Mouse (Mus musculus): Measurements from ENCODE around the gene Klhl25. TPM values are rescaled to one million over a fixed set of nuclear protein-coding genes. Genes with fewer than 3 reads are reported as not detected.
"Not testable (repeated sequence)": the region's sequence is repeated elsewhere in the genome, so short reads cannot be mapped to it uniquely, and the experiment has no call there.

The Klhl25 gene
- polyA plus RNA-seq, 1 experiment: 9.4 TPM

DNA sequence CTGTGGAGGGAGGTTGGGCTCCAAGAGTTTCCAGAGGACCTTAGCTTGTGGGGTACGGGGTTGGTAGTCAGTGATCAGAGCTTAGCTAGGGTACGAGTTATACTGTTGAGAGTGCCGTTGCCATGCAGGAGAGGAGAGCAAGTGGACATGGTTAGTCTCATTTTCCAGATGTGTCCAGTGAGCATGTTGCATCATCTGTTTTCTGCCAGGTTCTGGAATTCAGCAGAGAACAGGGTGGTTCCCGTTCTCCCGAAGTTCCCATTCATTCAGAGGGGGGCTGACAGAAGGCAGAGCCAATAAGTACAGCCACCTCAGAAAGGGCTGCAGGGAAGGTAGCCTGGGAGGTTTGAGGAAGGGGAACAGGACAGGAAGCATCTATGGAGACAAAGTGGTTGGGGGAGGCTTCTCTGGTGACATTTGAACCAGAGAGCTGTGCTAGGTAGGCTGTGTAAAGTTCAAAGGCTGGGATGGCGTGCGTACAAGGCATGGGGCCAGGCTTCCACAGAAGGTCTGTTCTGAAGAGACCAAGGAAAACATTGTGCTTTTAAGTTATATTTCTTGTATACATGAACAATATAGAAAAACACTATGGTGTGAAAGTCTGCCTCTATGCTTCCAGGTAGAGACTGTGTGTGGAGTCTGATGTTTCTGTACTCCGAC is 5.2 kb downstream of the Klhl25 start:
- TF ChIP-seq POLR2A (IDR thresholded peaks at IDR 0.05; ENCODE audit: low read depth, low read length) (no peak), CTCF (IDR thresholded peaks at IDR 0.05; ENCODE audit: extremely low read depth, insufficient read length, insufficient replicate concordance, low read depth, low read length) (no peak)
- 85% methylated on average over 8 of the region's 8 CpGs for WGBS
- Histone ChIP-seq H3K36me3 (ENCODE audit: control insufficient read depth, insufficient read depth, low read length) (no peaks in the 10 kb centered on the region), H3K4me3 (ENCODE audit: low read depth, low read length) (no peak overlapping the region), H3K4me1 (ENCODE audit: control insufficient read depth, insufficient read depth, insufficient read length, low read length) (peaks cover 6% of the 10 kb centered on the region), H3K27me3 (ENCODE audit: control insufficient read depth, insufficient read depth, low read length) (no peaks in the 10 kb centered on the region), H3K27ac (ENCODE audit: insufficient read depth, low read depth, low read length) (no peak overlapping the region)

DNA sequence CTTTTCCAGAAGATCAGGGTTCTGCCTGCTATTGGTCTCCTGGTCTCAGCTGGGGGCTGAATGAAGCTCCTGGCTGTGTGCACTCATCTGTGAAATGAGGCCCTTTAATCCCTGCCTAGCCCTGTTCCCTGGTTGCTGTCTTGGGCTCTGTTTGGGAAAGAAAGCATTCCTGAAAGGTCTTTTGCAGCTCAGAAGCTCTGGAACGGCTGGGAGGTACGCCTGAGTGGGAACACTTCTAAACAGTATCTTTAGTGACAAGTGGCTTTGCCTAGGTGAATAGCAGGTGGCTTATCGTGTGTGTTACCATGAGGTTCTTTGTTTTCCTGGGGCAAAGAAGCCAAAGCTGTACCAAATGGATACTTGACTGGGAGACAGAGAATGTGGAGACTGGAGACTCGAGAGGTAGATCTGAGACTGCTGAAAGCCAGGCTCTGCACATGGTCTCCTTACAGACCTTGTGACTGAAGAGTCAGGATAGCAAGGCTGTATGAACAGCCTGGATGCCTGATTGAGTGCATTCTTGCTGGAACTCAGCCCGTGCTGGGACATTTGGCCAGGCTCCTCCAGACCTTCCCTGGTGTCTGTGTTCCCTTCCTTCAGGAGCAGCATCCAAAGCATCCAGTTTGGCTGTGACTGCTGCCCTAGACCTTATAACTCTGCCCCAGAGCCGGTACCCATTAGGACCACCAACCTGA is 6.3 kb downstream of the Klhl25 start:
- WGBS: 76% methylated on average over 6 of the region's 6 CpGs
- Histone ChIP-seq H3K27ac (ENCODE audit: insufficient read depth, low read depth, low read length) (no peak overlapping the region), H3K4me3 (ENCODE audit: low read depth, low read length) (no peak overlapping the region), H3K36me3 (ENCODE audit: control insufficient read depth, insufficient read depth, low read length) (0 out of 2 replicates have a peak, but pooled peaks cover 1% of the 10 kb centered on the region), H3K4me1 (ENCODE audit: control insufficient read depth, insufficient read depth, insufficient read length, low read length) (peaks cover 6% of the 10 kb centered on the region), H3K27me3 (ENCODE audit: control insufficient read depth, insufficient read depth, low read length) (no peaks in the 10 kb centered on the region)
- TF ChIP-seq POLR2A (IDR thresholded peaks at IDR 0.05; ENCODE audit: low read depth, low read length): no peak
- TF ChIP-seq CTCF (IDR thresholded peaks at IDR 0.05; ENCODE audit: extremely low read depth, insufficient read length, insufficient replicate concordance, low read depth, low read length): no peak

DNA sequence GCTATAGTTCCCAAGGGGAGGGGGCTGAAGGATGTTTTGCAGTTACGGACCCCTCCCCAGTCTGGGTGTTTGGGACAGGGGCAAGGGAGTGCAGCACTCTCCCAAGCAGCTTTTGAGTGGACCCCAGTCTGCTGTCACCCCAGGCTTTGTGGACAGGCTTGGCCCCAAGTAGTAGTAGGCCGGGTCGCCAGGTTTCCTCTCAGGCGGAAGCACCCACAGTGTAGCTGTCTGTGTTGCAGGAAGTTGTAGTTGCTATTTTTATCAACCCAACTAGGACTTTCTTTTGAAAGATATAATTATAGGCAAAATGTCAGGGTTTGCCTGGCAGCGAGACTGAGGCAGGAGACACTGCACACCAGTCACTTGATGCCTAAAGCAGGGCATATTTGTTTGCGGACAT is 6.9 kb downstream of the Klhl25 start:
- WGBS: 79% methylated on average over 6 of the region's 6 CpGs
- no peak for TF ChIP-seq POLR2A (IDR thresholded peaks at IDR 0.05; ENCODE audit: low read depth, low read length)
- no peak for TF ChIP-seq CTCF (IDR thresholded peaks at IDR 0.05; ENCODE audit: extremely low read depth, insufficient read length, insufficient replicate concordance, low read depth, low read length)
- Histone ChIP-seq H3K4me3 (ENCODE audit: low read depth, low read length) (no peak overlapping the region), H3K27ac (ENCODE audit: insufficient read depth, low read depth, low read length) (no peak overlapping the region), H3K27me3 (ENCODE audit: control insufficient read depth, insufficient read depth, low read length) (no peaks in the 10 kb centered on the region), H3K36me3 (ENCODE audit: control insufficient read depth, insufficient read depth, low read length) (0 out of 2 replicates have a peak, but pooled peaks cover 1% of the 10 kb centered on the region), H3K4me1 (ENCODE audit: control insufficient read depth, insufficient read depth, insufficient read length, low read length) (peaks cover 6% of the 10 kb centered on the region)

DNA sequence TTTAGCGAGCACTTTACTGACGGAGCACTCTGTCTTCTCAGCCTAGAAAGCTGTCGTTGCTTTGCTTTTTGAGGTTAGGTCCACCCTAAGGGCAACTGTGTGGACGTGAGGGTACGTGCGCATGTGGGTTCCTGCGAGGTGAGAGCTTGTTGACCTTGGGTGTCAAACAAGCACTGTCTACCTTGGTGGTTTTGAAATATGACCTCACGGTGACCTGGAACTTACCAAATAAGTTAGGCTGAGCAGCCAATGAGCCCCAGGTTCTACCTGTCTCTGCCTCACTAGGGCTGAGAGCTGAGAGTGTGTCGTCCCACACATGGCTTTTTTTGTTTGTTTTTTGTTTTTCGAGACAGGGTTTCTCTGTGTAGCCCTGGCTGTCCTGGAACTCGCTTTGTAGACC is 8.1 kb downstream of the Klhl25 start:
- 91% methylated on average over 11 of the region's 11 CpGs for WGBS
- TF ChIP-seq CTCF (IDR thresholded peaks at IDR 0.05; ENCODE audit: extremely low read depth, insufficient read length, insufficient replicate concordance, low read depth, low read length): no peak
- TF ChIP-seq POLR2A (IDR thresholded peaks at IDR 0.05; ENCODE audit: low read depth, low read length): no peak
- no peak overlapping the region for H3K27ac ChIP-seq (ENCODE audit: insufficient read depth, low read depth, low read length)
- H3K27me3 ChIP-seq (ENCODE audit: control insufficient read depth, insufficient read depth, low read length): no peaks in the 10 kb centered on the region
- H3K36me3 ChIP-seq (ENCODE audit: control insufficient read depth, insufficient read depth, low read length): 0 out of 2 replicates have a peak, but pooled peaks cover 1% of the 10 kb centered on the region
- H3K4me1 ChIP-seq (ENCODE audit: control insufficient read depth, insufficient read depth, insufficient read length, low read length): peaks cover 6% of the 10 kb centered on the region
- H3K4me3 ChIP-seq (ENCODE audit: low read depth, low read length): no peak overlapping the region

DNA sequence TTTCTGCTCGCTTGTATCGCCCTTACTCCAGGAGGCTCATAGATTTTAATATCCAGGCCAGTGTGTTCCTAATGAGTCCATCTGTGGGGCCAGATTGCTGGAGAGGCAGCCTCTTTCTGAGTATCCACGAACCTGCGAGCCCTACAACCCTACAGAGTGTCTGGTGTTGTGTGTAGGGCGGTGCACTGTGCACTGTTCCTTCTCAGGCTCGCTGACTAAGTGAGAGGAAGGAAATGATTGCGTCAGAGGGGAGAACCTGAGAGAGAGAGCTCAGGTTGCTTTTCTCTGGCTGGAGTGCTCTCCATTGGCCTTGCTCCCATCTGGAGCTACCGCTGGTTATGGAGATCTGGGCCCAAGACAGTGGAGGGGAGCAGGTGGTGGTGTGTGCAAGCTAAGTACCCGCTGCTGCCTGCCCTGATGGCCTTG is 11.7 kb downstream of the Klhl25 start:
- Histone ChIP-seq H3K27ac (ENCODE audit: insufficient read depth, low read depth, low read length) (no peak overlapping the region), H3K27me3 (ENCODE audit: control insufficient read depth, insufficient read depth, low read length) (no peaks in the 10 kb centered on the region), H3K4me1 (ENCODE audit: control insufficient read depth, insufficient read depth, insufficient read length, low read length) (peaks cover 2% of the 10 kb centered on the region), H3K36me3 (ENCODE audit: control insufficient read depth, insufficient read depth, low read length) (0 out of 2 replicates have a peak, but pooled peaks cover 1% of the 10 kb centered on the region), H3K4me3 (ENCODE audit: low read depth, low read length) (no peak overlapping the region)
- WGBS: 84% methylated on average over 9 of the region's 9 CpGs
- TF ChIP-seq POLR2A (IDR thresholded peaks at IDR 0.05; ENCODE audit: low read depth, low read length) (no peak), CTCF (IDR thresholded peaks at IDR 0.05; ENCODE audit: extremely low read depth, insufficient read length, insufficient replicate concordance, low read depth, low read length) (no peak)

DNA sequence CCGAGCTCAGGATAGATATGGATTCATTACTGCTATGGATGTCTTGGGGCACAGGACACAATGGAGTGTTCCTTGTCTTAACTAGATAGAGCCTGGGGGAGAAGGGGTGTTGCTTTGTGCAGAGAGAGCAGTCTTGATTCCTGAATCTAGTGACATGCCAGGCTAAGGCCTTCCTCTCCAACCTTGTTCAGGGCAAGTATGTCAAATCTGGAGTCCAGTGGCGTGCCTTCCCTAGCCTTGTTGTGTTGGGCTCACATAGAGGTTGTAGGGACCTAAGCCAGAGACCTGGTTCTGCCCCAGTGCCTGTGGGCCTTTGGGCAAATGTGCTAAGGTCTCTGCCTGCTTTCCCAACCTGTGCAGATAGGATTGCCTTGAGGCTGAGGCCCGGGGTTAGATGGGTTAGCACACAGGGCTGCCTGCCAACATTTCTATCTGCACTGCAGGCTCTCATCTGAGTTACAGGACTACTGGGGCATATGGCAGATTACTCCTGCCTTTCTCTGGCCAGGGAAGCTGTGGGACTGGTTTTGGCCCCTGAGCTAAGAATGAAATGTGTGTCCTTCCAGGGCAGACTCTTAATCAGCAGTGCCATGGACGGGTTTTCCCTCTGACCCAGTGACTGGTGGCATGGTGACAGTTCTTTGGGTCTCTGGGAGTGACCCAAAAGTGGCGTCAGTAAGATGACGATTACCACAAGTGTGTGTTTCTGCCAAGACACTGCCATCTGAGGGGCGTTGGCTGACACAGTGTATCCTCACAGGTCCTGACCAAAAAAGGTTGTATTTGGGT is 13.7 kb downstream of the Klhl25 start:
- not testable (repeated sequence) for H3K27me3 ChIP-seq (ENCODE audit: control insufficient read depth, insufficient read depth, low read length); H3K27ac ChIP-seq (ENCODE audit: insufficient read depth, low read depth, low read length); H3K4me1 ChIP-seq (ENCODE audit: control insufficient read depth, insufficient read depth, insufficient read length, low read length); H3K4me3 ChIP-seq (ENCODE audit: low read depth, low read length)
- 49% methylated on average over 7 of the region's 7 CpGs for WGBS
- H3K36me3 ChIP-seq (ENCODE audit: control insufficient read depth, insufficient read depth, low read length): peaks cover 12% of the 10 kb centered on the region

DNA sequence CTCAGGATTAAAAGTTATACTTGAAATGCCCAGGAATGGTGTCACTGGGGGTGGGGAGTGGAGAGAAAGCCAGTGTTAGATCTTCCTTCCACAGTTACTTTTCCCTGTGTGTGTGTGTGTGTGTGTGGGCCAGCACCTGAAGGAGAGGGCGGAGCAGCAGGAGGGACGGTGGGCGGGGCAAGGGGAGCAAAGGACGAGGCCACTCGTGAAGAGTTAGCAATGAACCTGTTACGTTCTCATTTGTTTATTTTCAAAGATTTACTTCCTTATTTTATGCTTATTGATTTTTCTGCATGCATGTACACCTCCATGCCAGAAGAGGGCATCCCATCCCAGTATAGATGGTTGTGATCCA is 14.3 kb downstream of the Klhl25 start:
- not testable (repeated sequence) for H3K4me1 ChIP-seq (ENCODE audit: control insufficient read depth, insufficient read depth, insufficient read length, low read length)
- WGBS: 41% methylated on average over 6 of the region's 6 CpGs

DNA sequence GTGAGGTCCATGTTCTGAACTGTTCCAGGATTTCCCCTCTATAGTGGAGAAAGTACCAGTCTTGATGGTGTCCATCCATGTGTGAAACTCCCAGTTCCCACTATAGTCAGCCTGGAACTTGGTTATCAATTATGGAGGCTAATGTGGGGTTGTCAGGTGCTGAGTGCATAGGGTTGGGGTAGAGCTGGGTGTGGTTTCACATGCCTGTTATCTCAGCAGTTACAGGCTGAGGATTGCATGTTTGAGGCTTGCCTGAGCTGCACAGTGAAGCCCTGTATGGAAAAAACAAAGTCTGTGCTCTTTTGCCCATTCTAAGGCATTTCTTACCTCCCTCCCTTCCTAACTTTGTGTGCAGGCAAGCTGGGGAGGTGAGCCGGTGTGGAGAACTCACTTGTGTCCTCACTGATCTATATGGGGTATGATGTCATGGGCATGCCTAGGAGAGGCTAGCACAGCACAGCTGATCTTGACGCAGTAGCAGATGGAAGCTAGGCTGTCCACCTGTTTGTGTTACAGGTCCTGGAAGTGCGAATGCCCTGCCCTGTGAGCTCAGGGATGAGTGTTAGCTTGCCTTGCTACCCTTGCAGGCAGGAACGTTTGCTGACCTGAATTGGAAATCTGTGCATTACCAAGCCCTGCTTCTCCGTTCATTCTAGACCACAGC is 15.3 kb downstream of the Klhl25 start:
- not testable (repeated sequence) for H3K27ac ChIP-seq (ENCODE audit: insufficient read depth, low read depth, low read length); H3K27me3 ChIP-seq (ENCODE audit: control insufficient read depth, insufficient read depth, low read length); H3K4me3 ChIP-seq (ENCODE audit: low read depth, low read length); H3K4me1 ChIP-seq (ENCODE audit: control insufficient read depth, insufficient read depth, insufficient read length, low read length)
- WGBS: 79% methylated on average over 5 of the region's 5 CpGs
- peaks cover 16% of the 10 kb centered on the region for H3K36me3 ChIP-seq (ENCODE audit: control insufficient read depth, insufficient read depth, low read length)

More for the DNA sequence above, 14.3 kb downstream of the Klhl25 start:
- not testable (repeated sequence) for H3K27ac ChIP-seq (ENCODE audit: insufficient read depth, low read depth, low read length); H3K4me3 ChIP-seq (ENCODE audit: low read depth, low read length); H3K27me3 ChIP-seq (ENCODE audit: control insufficient read depth, insufficient read depth, low read length)
- peaks cover 16% of the 10 kb centered on the region for H3K36me3 ChIP-seq (ENCODE audit: control insufficient read depth, insufficient read depth, low read length)
